Mouse (Mus musculus): Measurements from ENCODE around the gene Dusp10.

Dusp10 gene

DNA sequence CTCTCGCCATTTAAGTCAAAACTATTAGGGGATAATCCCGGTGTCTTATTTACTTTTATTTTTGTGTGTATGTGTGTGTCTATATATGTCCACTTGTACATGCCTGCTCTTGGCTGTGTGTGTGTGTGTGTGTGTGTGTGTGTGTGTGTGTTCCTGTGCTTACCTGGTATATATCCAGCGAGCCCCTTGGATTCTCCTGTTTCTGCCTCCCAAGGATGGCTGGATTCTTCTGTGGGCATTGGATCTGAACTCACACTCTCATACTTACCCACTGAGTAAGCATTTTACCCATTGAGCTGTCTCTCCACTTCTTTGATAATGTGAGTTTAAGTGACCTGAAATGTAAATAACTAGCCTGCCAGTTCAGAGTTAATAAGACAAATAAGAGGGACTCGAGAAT is 40.6 kb downstream of the Dusp10 start:
- no peak for DNase-seq (ENCODE audit: low read depth, low spot score)

- no peak for DNase-seq (ENCODE audit: low read depth, low spot score)
Observed at GRCm38 (mm10) chr1:184054176-184054575, 41.1 kb downstream of the Dusp10 start.

DNA sequence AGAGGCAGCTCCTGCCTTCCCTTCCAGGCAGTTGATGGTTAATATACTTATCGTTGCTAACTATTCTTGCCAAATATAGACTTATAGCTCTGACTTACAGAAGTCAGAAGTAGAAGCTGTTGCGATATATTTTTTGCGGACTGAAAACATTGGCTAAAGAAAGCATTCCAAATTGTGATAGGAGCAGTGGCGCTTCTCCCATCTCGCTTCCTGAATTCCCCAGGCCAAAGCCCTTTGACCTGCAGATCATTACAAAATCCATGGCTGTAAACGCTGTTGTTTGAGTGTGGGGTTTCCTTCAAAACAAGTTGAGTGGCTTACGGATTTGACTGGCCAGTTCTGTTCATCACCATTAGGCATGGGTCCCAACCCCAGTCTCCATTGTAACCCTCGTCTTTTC is 45.1 kb downstream of the Dusp10 start:
- no peak for DNase-seq (ENCODE audit: low read depth, low spot score)

DNA sequence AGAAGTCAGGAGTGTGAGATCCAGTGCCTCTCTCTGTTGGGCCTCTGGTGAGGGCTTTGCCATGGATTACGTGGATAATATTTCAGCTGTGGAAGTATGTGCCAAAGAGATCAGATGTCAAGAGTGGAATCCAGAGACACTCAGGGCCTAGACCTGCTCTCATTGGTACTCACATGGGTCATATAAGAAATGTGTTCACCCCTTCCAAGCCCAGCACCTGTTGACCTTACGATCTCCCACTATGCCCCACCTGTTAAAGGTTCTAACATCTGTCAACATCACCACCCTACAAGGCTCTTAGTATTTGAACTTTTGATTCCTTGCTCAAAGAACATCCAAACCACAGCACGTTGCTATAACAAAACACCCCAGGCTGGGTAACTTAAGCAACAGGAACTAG is 46.7 kb downstream of the Dusp10 start:
- peak; percentile 2 for DNase-seq (ENCODE audit: low read depth, low spot score)

- peak; percentile 49 for DNase-seq (ENCODE audit: low read depth, low spot score)
Observed at GRCm38 (mm10) chr1:184060381-184060780, 47.3 kb downstream of the Dusp10 start.

DNA sequence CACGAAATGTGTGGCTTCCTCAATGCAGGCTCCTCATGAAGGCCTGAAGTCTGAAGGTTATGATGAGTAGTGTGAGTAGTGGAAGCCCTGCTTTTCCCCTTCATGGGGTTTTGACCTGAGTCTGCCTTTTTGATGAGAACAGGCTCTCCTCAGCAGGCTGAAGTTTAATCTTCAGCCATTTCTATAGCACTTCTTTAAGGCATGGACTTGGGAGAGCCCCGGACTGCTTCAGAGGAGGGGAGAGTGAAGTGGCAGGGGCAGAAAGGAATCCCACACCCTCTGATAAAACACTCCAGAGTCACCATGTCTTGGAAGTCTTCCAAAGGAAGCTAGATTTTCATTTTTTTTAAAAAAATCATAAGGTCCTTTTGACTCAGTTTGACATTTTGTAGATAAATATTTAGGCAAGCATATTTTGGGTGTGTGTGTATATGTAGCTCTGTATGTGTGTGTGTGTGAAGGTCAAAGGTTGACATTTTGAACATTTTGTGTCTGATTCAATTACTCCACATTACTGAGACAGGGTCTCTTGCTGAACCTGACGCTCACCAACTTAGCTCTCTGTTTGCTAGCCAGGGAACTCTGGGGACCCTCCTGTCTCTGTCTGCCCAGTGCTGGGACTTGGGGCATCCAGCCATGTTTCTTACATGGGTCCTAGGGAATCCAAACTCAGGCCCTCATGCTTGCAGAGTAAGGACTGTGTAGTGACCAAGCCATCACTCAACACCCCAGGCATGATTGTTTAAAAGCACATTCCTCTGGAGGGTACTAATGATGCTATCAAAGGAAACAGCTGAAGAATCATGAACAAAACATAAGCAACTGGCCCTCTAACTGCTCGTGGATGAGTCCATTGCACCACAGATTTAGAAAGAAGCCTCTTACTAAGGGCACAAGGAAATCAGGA is 48.0 kb downstream of the Dusp10 start:
- peak; percentile 45 for DNase-seq (ENCODE audit: low read depth, low spot score)

GRCm38 (mm10) chr1:184061901-184062300 is 48.8 kb downstream of the Dusp10 start:
- no peak for DNase-seq (ENCODE audit: low read depth, low spot score)

GRCm38 (mm10) chr1:184064306-184064705 is 51.2 kb downstream of the Dusp10 start:
- DNase-seq (ENCODE audit: low read depth, low spot score): peak; percentile 75

DNA sequence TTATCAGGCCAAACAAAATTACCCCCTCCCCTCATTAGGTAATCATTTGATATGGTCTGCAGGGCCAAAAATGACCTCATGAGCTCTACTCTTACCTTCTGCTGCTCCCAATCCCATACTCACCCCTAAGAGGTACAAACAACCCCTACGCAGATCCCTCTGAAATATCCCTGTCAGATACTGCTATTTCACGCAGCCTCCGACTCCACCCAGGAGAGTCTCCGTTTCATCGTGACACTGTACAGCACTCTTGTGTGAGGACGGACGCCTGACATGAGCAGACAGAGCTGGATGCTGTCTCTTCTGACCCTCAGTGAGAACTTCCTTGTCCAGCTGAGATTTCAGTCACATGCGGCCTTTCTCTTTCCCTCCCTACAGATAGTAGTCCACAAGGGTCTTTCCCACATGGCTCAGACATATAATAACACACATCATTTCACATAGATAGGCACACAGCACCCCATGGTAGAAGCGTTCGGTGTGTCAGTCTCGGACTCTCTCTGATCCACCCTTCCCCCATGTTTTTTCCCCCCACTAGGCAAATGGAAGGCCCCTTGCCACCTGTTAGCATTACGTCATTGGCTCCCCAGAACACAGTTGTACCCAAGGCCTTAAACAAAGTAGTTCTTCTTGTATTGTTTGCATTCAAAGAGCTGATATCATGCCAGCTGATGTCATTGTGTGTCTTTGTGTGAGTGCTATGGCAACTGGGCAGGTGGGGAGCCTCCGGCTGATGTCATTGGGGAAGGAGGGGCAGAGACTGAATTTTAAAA is 52.7 kb downstream of the Dusp10 start:
- DNase-seq (ENCODE audit: low read depth, low spot score): peak; percentile 70

DNA sequence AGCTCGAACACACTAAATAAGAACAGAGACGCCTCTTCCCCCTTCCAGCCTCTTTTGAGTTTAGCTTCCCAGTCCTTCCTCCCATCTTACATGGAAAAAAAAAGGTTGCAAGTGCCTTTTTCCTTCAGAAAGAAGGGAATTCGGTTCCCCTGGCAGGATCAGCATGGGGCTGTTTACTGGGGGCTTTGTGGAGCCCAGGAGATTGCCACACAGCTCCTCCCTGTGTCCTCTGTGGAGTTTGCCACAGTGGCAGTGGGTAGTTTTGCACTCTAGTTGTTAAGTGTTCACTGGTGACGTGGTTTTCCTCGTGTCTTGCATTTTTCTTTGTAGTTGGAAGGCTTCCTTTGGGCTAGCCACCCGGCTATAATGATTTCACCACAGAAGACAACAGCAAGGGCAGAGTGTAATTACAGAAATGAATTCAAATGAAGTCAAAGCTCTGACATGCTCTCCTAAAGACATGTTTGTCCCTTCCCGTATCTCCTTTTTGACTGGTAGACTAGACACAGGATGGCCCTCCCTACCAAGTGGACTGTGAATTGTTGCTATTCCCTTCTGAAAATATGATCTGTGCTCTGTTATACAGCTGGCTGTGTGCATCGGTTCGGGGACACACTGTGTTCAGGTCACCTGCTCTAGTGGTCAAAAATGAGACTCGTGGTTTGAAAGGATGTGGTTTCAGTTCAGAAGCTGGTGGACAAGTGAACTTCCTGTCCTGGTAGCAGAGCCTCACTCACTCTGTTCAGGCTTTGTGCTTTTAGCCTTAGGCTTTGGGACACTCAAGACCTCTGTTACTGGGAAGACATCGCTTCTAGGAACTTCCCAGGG is 53.6 kb downstream of the Dusp10 start:
- DNase-seq (ENCODE audit: low read depth, low spot score): peak; percentile 33

DNA sequence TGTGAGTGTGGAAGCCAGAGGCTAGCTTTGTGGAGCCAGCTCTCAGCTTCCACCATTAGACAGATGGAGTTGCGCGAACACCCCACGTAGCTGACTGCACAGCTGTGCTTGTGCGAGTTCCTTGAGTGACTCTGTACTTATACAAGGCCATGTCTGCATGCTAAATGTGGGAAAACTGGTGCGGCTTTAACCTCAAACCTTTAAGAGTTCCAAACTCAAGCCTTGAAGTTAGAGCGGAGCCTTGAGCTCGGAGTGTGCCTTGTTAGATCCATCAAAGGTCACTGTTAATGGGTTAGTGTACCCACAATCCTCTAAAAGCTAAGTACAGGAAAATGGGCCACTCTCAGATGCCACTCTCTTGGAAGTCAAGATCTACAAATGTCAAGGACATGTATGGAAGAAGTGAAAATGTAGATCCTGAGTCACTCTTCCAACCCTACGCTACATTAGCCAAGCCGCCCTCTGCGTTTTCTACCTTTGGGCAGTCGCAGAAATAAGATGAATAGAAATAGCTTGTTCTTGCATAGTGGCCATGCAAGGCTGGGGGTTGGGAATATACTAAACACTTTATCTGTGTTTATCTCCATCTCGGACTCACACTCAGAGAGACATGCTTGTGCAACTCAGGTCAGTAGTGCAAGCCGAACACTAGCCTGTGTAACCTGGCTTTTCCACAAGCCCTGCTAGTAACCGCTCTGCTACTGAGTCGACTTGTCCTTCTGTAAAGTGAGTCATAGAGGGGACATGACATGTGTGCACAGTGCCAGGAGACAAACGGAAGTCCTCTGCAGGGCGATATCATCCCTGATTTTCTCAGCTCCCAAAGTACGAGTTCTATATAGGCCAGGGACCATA is 54.8 kb downstream of the Dusp10 start:
- no peak for DNase-seq (ENCODE audit: low read depth, low spot score)

- peak; percentile 42 for DNase-seq (ENCODE audit: low read depth, low spot score)
Observed at GRCm38 (mm10) chr1:184068971-184069370, 55.9 kb downstream of the Dusp10 start.

GRCm38 (mm10) chr1:184076065-184076464 is 63.0 kb downstream of the Dusp10 start:
- DNase-seq (ENCODE audit: low read depth, low spot score): no peak

GRCm38 (mm10) chr1:184076756-184077155 is 63.7 kb downstream of the Dusp10 start:
- no peak for DNase-seq (ENCODE audit: low read depth, low spot score)

- DNase-seq (ENCODE audit: low read depth, low spot score): no peak
Observed at GRCm38 (mm10) chr1:184079304-184079703, 66.2 kb downstream of the Dusp10 start.

DNA sequence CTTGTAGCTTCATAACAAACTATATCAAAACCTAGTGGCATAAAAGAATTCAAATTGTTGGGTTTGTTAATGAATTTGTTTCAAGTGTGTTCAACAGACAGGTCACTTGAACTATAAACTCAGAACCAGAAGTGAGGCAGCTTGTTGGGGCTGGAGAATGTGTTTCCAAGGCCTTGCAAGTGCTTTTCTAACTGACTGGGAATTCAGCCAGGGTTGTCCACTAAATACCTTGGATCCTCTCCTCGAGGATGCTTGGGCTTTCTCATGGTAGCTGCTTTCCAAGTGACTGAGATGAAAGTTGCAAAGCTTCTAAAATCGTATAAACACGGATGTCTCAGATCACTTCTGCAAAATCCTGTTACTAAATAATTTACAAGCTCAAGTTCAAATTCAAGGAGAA is 69.6 kb downstream of the Dusp10 start:
- no peak for DNase-seq (ENCODE audit: low read depth, low spot score)

DNA sequence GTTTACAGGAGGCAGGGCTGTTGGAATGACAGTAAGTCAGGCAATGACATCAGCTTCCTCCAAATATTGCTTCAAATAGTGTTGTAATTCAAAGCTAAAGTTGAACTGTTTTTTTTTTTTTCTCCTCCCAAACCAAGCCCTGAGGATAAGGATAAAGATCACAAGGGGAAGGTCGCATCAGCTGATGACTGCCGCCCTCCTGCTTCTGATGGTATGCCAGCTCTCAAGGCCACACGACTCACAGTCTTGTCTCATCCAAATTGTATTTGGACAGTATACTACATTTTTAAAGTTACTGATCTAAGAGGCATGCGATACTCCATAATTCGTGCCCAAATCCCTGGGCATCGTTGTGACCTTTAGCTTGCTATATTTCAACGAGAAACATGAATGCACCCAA is 70.1 kb downstream of the Dusp10 start:
- DNase-seq (ENCODE audit: low read depth, low spot score): no peak

- no peak for DNase-seq (ENCODE audit: low read depth, low spot score)
Observed at GRCm38 (mm10) chr1:184084961-184085360, 71.9 kb downstream of the Dusp10 start.

DNA sequence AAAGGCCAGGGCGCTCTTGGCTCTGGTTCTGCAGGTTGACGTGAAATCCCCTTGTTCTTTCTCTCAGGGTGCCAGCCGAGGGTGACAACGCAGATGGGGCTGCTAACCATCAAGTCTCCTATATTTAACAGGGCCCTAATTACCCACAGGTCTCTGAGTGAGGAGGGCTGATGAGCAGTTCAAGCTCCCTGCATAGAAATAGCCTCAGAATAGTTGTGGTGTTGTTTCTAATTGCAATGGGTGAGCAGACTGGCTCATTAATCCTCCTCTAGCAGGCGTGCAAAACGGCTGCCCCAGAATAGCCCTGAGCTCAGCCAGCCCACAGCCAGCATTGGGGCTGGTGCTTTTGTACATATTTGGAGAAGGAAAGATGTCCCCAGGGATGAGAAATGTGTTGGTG is 77.4 kb downstream of the Dusp10 start:
- DNase-seq (ENCODE audit: low read depth, low spot score): no peak

DNA sequence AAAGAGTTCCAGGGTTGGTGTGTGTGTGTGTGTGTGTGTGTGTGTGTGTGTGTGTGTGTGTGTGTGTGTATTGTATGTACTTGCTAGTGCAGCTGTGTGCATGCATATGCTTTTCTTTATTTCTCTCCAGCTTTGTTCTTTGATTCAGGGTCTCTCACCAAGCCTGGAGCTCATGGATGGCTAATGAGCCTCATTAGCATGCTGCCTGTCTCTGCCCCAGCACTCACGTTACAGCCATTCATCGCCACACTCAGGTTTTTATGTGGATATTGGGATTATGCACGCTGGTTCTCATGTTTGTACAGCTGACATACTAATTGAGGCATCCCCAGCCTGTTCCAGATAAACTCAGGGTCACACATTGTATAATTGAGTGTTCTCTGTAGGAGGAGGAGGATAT is 81.8 kb downstream of the Dusp10 start:
- DNase-seq (ENCODE audit: low read depth, low spot score): no peak

GRCm38 (mm10) chr1:184100414-184100813 is 87.3 kb downstream of the Dusp10 start:
- no peak for DNase-seq (ENCODE audit: low read depth, low spot score)

Data from CD4-positive, CD25-positive, alpha-beta regulatory T cell, adult 2 months (primary cell).